Mouse (Mus musculus): ENCODE measurements around the gene Hbs1l. TPM values are rescaled to one million over a fixed set of nuclear protein-coding genes. Genes with fewer than 3 reads are reported as not detected.

The Hbs1l gene
- total and polyA plus RNA-seq, 3 experiments, result 103 to 115 TPM; not detected in 1

DNA sequence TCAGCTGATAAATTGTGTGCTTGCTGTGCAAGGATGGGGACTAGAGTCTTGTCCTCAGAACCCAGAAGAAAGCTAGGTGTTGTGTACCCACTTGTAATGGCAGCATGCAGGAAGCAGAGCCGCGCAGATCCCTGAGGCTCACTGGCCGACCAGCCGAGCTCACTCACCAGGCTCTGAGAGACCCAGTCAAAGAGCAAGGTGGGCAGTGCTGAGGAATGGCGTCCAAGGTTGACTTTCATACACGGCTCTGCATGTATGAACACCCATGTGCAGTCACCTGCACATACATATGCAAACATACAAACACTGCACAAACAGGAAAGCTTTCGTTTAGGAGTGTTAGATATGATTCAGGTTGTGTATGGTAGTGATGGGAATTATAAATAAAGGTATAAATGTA is 69.2 kb downstream of the Hbs1l start:
- DNase-seq (ENCODE audit: low read depth, low spot score), result no peak
- no peak overlapping the region for H3K27ac ChIP-seq (ENCODE audit: control insufficient read depth, low read depth, low read length)
- H3K4me3 ChIP-seq (ENCODE audit: control insufficient read depth in 1 of 2, insufficient read depth in 1 of 2, low read depth in 2 of 2, low read length in 2 of 2), result no peak overlapping the region
- no peak for TF ChIP-seq HCFC1 (IDR thresholded peaks at IDR 0.05; ENCODE audit: low read depth, low read length)
- TF ChIP-seq NELFE (IDR thresholded peaks at IDR 0.05; ENCODE audit: low read depth, low read length), result no peak
- no peak for TF ChIP-seq ZMIZ1 (IDR thresholded peaks at IDR 0.05; ENCODE audit: low read depth, low read length)
- TF ChIP-seq ZNF384 (IDR thresholded peaks at IDR 0.05; ENCODE audit: low read depth, low read length), result no peak
- TF ChIP-seq GATA1 (IDR thresholded peaks at IDR 0.05; ENCODE audit: low read depth, low read length), result no peak
- TF ChIP-seq ZKSCAN1 (IDR thresholded peaks at IDR 0.05; ENCODE audit: low read depth, low read length), result no peak
- TF ChIP-seq MYC (IDR thresholded peaks at IDR 0.05; ENCODE audit: low read depth, low read length), result no peak
- TF ChIP-seq E2F4 (IDR thresholded peaks at IDR 0.05; ENCODE audit: borderline replicate concordance, low read depth, low read length), result no peak
- no peak for TF ChIP-seq EP300 (IDR thresholded peaks at IDR 0.05; ENCODE audit: low read depth in 1 of 2, low read length in 2 of 2)
- TF ChIP-seq ZC3H11A (IDR thresholded peaks at IDR 0.05; ENCODE audit: low read depth, low read length), result no peak
- no peak for TF ChIP-seq KAT2A (conservative IDR thresholded peaks at IDR 0.05; ENCODE audit: low read depth, low read length)
- no peak for TF ChIP-seq CHD2 (IDR thresholded peaks at IDR 0.05; ENCODE audit: low read length)
- no peak for TF ChIP-seq RCOR1 (IDR thresholded peaks at IDR 0.05; ENCODE audit: low read depth, low read length)
- TF ChIP-seq ETS1 (IDR thresholded peaks at IDR 0.05; ENCODE audit: low read depth, low read length), result no peak
- H3K9me3 ChIP-seq (replicated peaks; ENCODE audit: insufficient read depth, low read length), result no peaks in the 10 kb centered on the region
- H3K79me2 ChIP-seq (ENCODE audit: control insufficient read depth, insufficient read depth, low read length, poor library complexity), result no peaks in the 10 kb centered on the region
- peaks cover 20 to 38% of the 10 kb centered on the region in 2 experiments for H3K36me3 ChIP-seq (ENCODE audit: control insufficient read depth in 1 of 2, insufficient read depth in 2 of 2, low read length in 2 of 2)
- H3K4me1 ChIP-seq (ENCODE audit: control insufficient read depth in 1 of 2, insufficient read depth in 2 of 2, low read length in 2 of 2), result peaks cover 10 to 15% of the 10 kb centered on the region in 2 experiments
- no peak overlapping the region for H3K9ac ChIP-seq (ENCODE audit: control insufficient read depth, low read depth, low read length, poor library complexity, severe bottlenecking)
- no peaks in the 10 kb centered on the region for H3K27me3 ChIP-seq (ENCODE audit: control insufficient read depth in 1 of 2, insufficient read depth in 2 of 2, low read length in 2 of 2)

DNA sequence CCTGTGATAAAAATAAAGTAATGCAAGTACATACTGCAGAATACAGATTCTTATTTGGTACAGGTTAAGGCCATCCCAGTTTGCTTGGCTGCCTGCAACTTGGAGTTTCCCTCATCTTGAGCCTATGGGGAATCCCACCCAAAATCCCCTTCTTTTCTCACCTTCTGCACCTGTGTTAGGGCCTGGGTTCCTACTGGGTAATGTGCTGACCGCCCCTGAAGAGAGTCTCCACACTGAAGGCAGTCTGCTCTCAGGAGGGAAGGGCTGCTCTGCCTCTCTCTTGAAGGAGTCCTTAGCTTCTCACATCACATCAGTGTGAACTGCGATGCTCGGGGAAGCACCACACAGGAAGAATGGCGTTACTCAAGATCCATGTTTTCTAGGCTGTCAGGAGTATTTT is 70.1 kb downstream of the Hbs1l start:
- TF ChIP-seq UBTF (IDR thresholded peaks at IDR 0.05; ENCODE audit: borderline replicate concordance, insufficient read depth, low read depth, low read length) (no peak), NELFE (IDR thresholded peaks at IDR 0.05; ENCODE audit: low read depth, low read length) (no peak), MAZ (IDR thresholded peaks at IDR 0.05; ENCODE audit: low read depth, low read length) (no peak), EP300 (IDR thresholded peaks at IDR 0.05; ENCODE audit: low read depth in 1 of 2, low read length in 2 of 2) (no peak), MYB (IDR thresholded peaks at IDR 0.05; ENCODE audit: low read depth, low read length) (no peak), MEF2A (IDR thresholded peaks at IDR 0.05; ENCODE audit: extremely low read depth, insufficient replicate concordance, low read depth, low read length, poor library complexity, severe bottlenecking) (no peak), KAT2A (conservative IDR thresholded peaks at IDR 0.05; ENCODE audit: low read depth, low read length) (no peak), E2F4 (IDR thresholded peaks at IDR 0.05; ENCODE audit: borderline replicate concordance, low read depth, low read length) (no peak), CHD2 (IDR thresholded peaks at IDR 0.05; ENCODE audit: low read length) (no peak), POLR2A (IDR thresholded peaks at IDR 0.05; ENCODE audit: control insufficient read depth in 1 of 2, insufficient read depth in 1 of 2, low read depth in 1 of 2, low read length in 2 of 2, poor library complexity in 1 of 2) (no peak), MAX (IDR thresholded peaks at IDR 0.05; ENCODE audit: low read length) (no peak), HCFC1 (IDR thresholded peaks at IDR 0.05; ENCODE audit: low read depth, low read length) (no peak), GATA1 (IDR thresholded peaks at IDR 0.05; ENCODE audit: low read depth, low read length) (no peak), CHD1 (IDR thresholded peaks at IDR 0.05; ENCODE audit: low read depth, low read length) (no peak), TAL1 (IDR thresholded peaks at IDR 0.05; ENCODE audit: low read length) (no peak), CTCF (IDR thresholded peaks at IDR 0.05 in 2 of 3, conservative IDR thresholded peaks at IDR 0.05 in 1 of 3; ENCODE audit: control insufficient read depth in 1 of 3, insufficient read depth in 1 of 3, low read depth in 2 of 3, low read length in 3 of 3, poor library complexity in 1 of 3, severe bottlenecking in 1 of 3) (no peak), USF1 (IDR thresholded peaks at IDR 0.05; ENCODE audit: low read depth, low read length) (no peak), ETS1 (IDR thresholded peaks at IDR 0.05; ENCODE audit: low read depth, low read length) (no peak), ELF1 (IDR thresholded peaks at IDR 0.05; ENCODE audit: low read depth, low read length) (no peak)
- no peaks in the 10 kb centered on the region for H3K27me3 ChIP-seq (ENCODE audit: control insufficient read depth in 1 of 2, insufficient read depth in 2 of 2, low read length in 2 of 2)
- DNase-seq (ENCODE audit: low read depth, low spot score), result no peak
- peaks cover 10 to 15% of the 10 kb centered on the region in 2 experiments for H3K4me1 ChIP-seq (ENCODE audit: control insufficient read depth in 1 of 2, insufficient read depth in 2 of 2, low read length in 2 of 2)
- H3K9me3 ChIP-seq (replicated peaks; ENCODE audit: insufficient read depth, low read length), result no peaks in the 10 kb centered on the region
- no peaks in the 10 kb centered on the region for H3K79me2 ChIP-seq (ENCODE audit: control insufficient read depth, insufficient read depth, low read length, poor library complexity)
- peaks cover 20 to 33% of the 10 kb centered on the region in 2 experiments for H3K36me3 ChIP-seq (ENCODE audit: control insufficient read depth in 1 of 2, insufficient read depth in 2 of 2, low read length in 2 of 2)
- H3K4me3 ChIP-seq (ENCODE audit: control insufficient read depth in 1 of 2, insufficient read depth in 1 of 2, low read depth in 2 of 2, low read length in 2 of 2), result no peak overlapping the region
- no peak overlapping the region for H3K27ac ChIP-seq (ENCODE audit: control insufficient read depth, low read depth, low read length)
- no peak overlapping the region for H3K9ac ChIP-seq (ENCODE audit: control insufficient read depth, low read depth, low read length, poor library complexity, severe bottlenecking)

All from MEL (cell line).